Mouse (Mus musculus) right cerebral cortex, postnatal 25 days (tissue): ENCODE measurements around the gene E330017A01Rik.

Experiments
- DNase-seq: peaks from one replicate; pipeline ENCODE4 v3.0.0; 2022

Gene E330017A01Rik

DNA sequence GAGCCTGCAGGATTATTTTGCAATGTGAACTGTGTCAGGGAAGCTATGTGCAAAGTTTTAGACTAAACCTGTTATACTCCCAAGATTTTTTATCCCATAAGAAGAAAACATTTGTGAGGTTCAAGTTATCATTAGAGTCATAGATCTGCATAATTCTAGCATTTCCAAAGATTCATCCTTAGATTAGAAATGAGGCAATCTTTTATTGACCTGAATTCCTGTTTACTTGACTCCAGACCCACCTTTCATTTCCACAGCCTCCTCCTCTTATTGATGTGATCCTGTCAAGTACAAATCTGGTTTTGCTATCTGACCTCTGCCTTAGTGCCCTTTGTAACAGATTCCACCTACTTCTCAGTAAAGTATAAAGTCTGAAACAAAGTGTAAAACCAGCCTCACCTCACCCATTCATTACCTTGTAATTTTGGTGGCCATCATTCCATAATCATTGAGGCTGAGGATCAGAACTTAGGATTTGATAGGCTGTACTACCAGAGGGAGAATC, 23.8 kb upstream of the E330017A01Rik start:
- no peak for DNase-seq

DNA sequence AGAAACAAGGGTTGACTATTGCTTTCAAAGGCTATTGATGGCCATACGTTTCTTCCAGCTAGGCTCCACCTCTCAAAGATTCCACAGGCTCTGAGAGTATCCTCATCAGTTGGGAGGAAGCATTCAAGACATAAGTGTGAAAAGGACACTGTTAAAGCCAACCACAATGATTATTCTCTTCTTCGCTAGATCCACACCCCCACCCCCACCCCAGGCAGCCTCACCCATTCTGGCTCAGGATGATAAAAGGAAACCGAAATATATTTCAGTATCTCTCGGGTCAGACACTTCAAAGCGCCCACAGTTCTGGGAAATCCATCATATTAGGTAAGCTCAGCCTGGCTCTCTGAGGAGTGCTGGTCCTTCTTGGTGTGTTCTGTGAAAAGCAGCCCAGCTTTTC, 23.3 kb upstream of the E330017A01Rik start:
- DNase-seq: no peak

DNA sequence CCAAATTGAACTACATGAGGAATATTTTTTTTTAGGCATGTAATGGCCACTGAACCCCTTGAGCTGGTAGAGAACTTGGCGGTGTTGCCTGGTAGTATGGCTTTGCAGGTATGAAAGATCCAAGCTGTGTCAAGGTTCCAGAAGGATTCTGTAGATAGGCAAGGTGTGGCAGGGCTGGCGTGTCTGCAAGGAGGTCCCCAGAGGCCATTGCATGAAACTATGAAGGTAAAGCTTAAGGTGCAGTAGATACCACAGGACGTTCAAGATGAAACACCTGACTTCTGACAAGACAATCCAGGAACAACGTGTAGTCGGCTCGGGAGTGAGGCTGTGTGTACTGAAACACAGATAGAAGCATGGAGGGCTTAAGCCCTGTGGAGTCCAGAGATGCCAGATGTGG, 20.1 kb upstream of the E330017A01Rik start:
- no peak for DNase-seq

DNA sequence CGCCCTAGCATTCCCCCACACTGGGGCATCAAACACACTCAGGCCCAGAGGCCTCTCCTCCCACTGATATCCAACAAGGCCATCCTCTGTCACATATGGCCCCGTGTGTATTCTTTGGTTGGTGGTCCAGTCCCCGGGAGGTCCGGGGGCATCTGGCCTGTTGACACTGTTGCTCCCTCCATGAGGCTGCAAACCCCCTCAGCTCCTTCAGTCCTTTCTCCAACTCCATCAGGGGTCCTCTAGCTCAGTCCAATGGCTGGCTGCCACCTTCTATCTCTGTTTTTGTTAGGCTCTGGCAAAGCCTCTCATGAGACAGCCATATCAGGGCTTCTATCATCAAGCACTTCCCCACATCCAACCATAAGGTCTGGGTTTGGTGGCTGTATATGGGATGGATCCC, 18.0 kb upstream of the E330017A01Rik start:
- no peak for DNase-seq

- no peak for DNase-seq
These were observed 17.2 kb upstream of the E330017A01Rik start for GRCm38 (mm10) chr16:58655751-58656150.

DNA sequence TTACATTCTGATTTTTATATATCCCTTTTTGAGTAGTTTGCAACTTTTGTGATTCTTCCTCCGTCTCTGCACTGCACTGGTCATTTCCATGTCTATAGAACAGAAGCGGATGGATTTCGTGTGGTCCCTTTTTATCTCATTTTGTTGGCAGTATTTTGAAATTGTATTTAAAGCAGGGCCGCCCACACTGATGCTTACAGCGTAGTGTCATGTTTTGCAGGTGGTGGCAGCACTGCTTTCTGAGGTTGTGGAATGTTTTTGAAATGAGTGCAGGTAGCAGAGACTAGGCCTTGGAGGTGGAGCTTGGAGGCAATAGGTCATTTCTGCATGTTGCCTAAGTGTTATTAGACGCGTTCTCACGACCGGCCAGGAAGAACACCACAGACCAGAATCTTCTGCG, 11.4 kb upstream of the E330017A01Rik start:
- DNase-seq: no peak

GRCm38 (mm10) chr16:58638016-58638415, 523 bp downstream of the E330017A01Rik start:
- no peak for DNase-seq

- no peak for DNase-seq
These were observed 1.1 kb downstream of the E330017A01Rik start for GRCm38 (mm10) chr16:58637448-58637847.

- DNase-seq: no peak
These were observed 2.7 kb downstream of the E330017A01Rik start for GRCm38 (mm10) chr16:58635866-58636265.

GRCm38 (mm10) chr16:58629736-58630135, 8.8 kb downstream of the E330017A01Rik start:
- no peak for DNase-seq

DNA sequence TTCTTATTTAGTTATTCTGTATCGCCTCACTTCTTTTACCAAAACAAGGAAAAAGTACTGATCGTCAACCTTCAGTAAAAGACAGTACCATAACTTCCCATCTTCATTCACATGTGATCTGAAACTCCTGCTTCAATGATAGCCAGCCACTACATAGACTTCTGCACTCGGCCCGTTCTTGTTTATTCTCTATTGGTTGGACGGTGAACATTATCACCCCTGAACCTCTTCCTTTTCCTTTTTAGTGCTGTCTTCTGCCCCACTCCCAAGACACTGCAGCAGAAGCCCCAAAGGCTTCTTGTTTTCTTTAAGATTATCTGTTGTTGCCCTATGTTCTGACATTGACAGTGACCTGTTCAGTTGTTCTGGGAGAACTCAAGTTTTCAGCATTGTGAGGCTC, 9.6 kb downstream of the E330017A01Rik start:
- no peak for DNase-seq

DNA sequence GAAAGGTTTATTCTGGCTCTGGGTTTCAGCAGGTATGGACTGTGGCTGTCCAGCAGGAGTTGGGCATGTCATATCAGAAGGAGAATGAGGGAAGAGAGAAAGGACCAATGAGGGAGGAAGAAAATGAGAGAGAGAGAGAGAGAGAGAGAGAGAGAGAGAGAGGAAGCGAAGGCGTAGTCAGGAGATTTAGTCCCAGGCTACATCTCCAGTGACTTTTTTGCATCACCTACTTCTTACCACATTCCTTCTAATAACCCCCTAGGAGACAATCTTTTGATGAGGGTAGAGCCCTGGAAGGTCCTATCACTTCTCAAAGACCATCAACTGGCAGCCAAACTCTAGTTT, 10.2 kb downstream of the E330017A01Rik start:
- no peak for DNase-seq

GRCm38 (mm10) chr16:58627597-58628335, 10.8 kb downstream of the E330017A01Rik start:
- DNase-seq: no peak

DNA sequence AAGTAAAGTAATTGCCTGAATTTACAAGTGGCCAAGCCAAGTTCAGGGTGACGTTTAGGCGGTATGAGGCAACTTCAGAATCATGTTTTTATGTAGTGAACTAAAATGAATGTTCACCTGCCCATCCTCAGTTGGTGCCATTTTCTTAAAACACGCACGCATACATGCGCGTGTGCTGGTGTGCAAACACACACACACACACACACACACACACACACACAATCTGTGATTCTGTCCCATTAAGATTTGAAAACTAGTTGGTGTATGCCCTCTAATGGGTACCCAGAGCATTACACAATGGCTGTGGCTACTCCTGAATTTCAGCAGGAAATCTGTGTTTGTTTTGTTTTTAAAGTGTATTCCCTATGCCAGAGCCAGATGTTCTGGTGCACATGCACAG, 14.6 kb downstream of the E330017A01Rik start:
- DNase-seq: peak; percentile 17

- DNase-seq: no peak
These were observed 15.4 kb downstream of the E330017A01Rik start for GRCm38 (mm10) chr16:58623114-58623513.

DNA sequence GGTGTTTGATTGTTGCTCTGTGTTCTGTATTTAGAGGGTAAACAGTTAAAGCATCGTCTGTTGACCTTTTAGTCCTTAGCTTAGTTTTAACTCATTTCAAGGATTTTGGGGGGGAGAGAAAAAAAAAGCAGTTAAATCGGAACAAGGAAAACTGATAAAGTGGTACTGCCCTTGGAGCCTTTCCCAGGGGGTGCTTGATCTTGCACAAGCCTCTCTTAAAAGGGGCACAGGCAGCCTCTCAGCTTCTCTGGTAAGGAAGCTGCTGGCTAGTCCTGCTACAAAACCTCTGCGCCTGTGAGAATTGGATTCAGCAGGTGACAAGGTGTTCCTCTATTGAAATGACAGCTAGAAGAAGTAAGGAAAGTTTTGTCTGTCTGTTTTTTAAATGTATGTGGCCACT, 16.2 kb downstream of the E330017A01Rik start:
- DNase-seq: no peak

DNA sequence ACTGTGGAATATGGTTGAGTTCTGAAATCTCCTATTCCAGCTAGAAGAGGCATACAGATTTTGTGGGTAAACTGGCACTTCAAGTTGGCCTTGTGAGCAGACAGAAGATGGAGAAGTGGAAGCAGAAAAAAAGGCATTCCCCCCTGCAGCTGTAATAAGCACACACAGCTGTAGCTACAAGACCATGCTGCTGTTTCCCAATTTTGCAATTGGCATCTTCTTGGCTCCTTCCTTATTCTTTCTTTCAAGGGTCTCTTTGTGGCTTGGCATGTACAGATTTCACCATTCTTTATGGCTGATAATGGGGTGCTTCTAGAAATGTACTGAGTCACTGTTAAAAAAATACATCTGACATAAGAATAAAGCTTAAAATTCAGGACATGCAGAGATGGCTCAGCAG, 21.2 kb downstream of the E330017A01Rik start:
- DNase-seq: no peak

GRCm38 (mm10) chr16:58616878-58617277, 21.7 kb downstream of the E330017A01Rik start, which contains the start of gene Gm813:
TSS of gene Gm813 (minus strand) at chr16:58616978.
- DNase-seq: no peak

DNA sequence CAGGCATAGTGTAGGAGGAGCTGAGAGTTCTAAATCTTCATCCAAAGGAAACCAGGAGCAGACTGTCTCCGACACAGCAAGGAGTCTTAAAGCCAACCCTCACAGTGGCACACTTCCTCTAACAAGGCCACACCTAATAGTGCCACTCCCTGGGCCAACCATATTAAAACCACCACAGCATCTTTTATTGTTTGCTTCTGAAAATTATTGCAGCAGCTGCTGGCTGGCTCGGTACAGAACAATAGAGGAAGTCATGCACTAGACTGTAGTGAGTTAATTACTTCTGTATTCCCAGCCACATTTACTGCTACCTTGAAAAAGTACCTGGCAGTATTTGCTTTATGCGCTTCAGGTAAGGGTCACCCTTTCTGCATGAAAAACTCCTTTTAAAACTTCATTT, 25.6 kb downstream of the E330017A01Rik start:
- no peak for DNase-seq

DNA sequence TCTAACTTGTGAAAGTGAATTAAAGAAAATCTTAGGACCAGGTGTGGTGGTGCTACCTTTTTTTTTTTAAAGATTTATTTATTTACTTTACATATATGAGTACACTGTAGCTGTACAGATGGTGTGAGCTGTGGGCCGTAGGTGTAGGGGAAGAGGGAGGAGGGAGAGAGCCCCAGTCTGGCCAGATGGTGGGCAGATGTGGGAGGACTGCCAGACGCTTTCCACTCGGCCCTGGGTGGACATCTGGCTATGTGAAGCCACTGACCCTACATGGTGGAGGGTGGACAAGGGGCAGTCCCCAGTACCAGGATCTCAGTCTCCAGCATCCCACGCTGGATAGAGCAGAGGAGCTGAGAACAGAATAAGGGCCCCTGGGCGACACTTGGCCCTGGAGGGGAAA, 31.4 kb downstream of the E330017A01Rik start:
- DNase-seq: no peak

GRCm38 (mm10) chr16:58604680-58605079, 33.9 kb downstream of the E330017A01Rik start:
- DNase-seq: no peak

DNA sequence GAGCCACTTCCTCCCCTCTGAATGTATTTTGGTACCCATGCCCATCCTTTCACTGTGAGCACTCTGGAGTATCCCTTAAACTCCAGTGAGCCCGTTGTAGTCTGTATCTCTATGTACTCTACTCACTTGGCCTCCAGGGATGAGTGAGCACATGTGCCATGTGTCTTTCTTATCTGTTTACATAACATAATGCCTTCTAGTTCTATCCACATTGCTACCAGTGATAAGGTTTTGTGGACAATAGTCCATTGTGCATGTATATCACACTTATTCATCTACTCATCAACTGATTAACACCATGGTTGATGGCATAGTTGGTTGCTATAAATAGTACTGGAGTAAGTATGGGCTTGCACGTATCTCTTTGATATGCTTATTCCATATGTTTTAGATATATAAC, 34.7 kb downstream of the E330017A01Rik start:
- no peak for DNase-seq

DNA sequence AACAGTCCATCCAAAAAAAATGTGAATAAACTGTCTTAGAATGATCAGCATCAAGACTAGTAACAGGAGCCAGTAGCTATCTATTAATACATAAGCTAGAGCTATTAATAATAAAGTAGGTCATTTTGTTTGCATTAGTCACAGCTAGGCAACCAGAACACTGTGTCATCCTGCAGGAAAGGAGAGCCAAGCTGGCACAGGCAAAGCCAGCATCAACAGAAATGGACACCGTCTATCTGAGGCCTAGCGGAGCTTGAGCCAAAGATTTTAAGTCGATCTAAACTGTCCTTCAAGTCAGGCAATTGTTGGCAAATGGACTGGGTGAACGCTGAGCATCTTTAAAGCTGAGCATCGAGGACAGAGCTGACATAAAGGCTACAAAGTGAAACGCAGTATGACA, 37.7 kb downstream of the E330017A01Rik start:
- no peak for DNase-seq

GRCm38 (mm10) chr16:58591299-58591698, 47.2 kb downstream of the E330017A01Rik start:
- DNase-seq: no peak

DNA sequence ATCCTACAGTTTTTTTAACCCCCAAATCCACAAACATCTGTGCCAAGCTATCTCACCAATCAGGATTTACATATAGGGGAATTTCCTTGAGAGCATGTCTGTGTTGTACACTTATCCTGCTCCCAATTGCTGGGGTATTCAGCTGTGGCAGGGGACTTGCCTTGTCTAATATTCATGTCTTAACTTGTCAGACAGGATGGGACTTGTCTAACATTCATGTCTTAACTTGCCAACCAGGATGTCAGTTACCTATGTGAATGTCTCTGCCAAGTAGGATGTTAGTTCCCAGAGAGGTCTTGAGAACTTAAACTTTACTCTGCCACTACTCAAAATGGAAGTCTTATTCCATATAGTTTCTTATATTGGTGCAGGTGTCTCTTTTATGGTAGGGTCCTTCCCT, 49.1 kb downstream of the E330017A01Rik start:
- no peak for DNase-seq
